Mouse (Mus musculus) myocyte (in vitro differentiated cells): ENCODE data around the gene Pdxk. TPM values are rescaled to one million over a fixed set of nuclear protein-coding genes. Genes with fewer than 3 reads are reported as not detected.
A peak's percentile ranks its signal among the peaks of the same experiment; 100 is the strongest.

Source experiments
- H3K27me3 ChIP-seq: one replicate; pipeline ENCODE4 v1.6.1; 2011; ENCODE audit not compliant: control insufficient read depth, insufficient read depth, insufficient read length
- H3K36me3 ChIP-seq: one replicate; pipeline ENCODE4 v1.6.1; 2011; ENCODE audit not compliant: control insufficient read depth, insufficient read depth
- H3K4me2 ChIP-seq: one replicate; pipeline ENCODE4 v1.6.1; 2011; ENCODE audit warnings: low read depth, control low read depth
- H3K4me3 ChIP-seq: one replicate; pipeline ENCODE4 v1.5.1; 2011; ENCODE audit warnings: mild to moderate bottlenecking, control low read depth, moderate library complexity
- H3K79me2 ChIP-seq: one replicate; pipeline ENCODE4 v1.6.1; 2011; ENCODE audit not compliant: control insufficient read depth, insufficient read depth
- H3ac ChIP-seq: one replicate; pipeline ENCODE4 v1.6.1; 2011; ENCODE audit not compliant: control insufficient read depth, insufficient read length
- CEBPB ChIP-seq: IDR thresholded peaks from 2 replicates; pipeline ENCODE4 v1.6.1; 2011; ENCODE audit warnings: mild to moderate bottlenecking, moderate library complexity; ENCODE audit not compliant: poor library complexity, insufficient read depth, severe bottlenecking
- E2F4 ChIP-seq: IDR thresholded peaks from one replicate; pipeline ENCODE4 v1.6.1; 2011; ENCODE audit warnings: mild to moderate bottlenecking, control low read depth, moderate library complexity; ENCODE audit not compliant: insufficient read depth
- MAX ChIP-seq: IDR thresholded peaks from one replicate; pipeline ENCODE4 v1.6.1; 2011; ENCODE audit warnings: low read depth, mild to moderate bottlenecking, control low read depth
- MYOD1 ChIP-seq, 3 experiments: IDR thresholded peaks; one replicate each; pipeline ENCODE4 v1.6.1; 2011; ENCODE audit warnings: control low read depth in 2 of 3, low read depth in 2 of 3, mild to moderate bottlenecking in 2 of 3, moderate library complexity in 1 of 3; ENCODE audit not compliant: insufficient read length in 2 of 3, control insufficient read depth in 1 of 3
- MYOG ChIP-seq, 3 experiments: IDR thresholded peaks; one replicate each; pipeline ENCODE4 v1.6.1; 2011; ENCODE audit warnings: control low read depth in 2 of 3, low read depth in 2 of 3, mild to moderate bottlenecking in 2 of 3; ENCODE audit not compliant: insufficient read length in 2 of 3, control insufficient read depth in 1 of 3, insufficient read depth in 1 of 3
- POLR2A ChIP-seq: IDR thresholded peaks from one replicate; pipeline ENCODE4 v1.6.1; 2011; ENCODE audit warnings: low read depth, mild to moderate bottlenecking, control low read depth, moderate library complexity; ENCODE audit not compliant: insufficient read length
- POLR2AphosphoS2 ChIP-seq: IDR thresholded peaks from one replicate; pipeline ENCODE4 v1.6.1; 2011; ENCODE audit warnings: low read depth, control low read depth; ENCODE audit not compliant: insufficient read length
- REST ChIP-seq: IDR thresholded peaks from one replicate; pipeline ENCODE4 v1.6.1; 2011; ENCODE audit warnings: mild to moderate bottlenecking, control low read depth, moderate library complexity; ENCODE audit not compliant: insufficient read depth, insufficient read length
- SRF ChIP-seq: IDR thresholded peaks from one replicate; pipeline ENCODE4 v1.6.1; 2011; ENCODE audit warnings: low read depth; ENCODE audit not compliant: control insufficient read depth, insufficient read length
- TCF12 ChIP-seq: IDR thresholded peaks from one replicate; pipeline ENCODE4 v1.6.1; 2011; ENCODE audit warnings: mild to moderate bottlenecking, control low read depth; ENCODE audit not compliant: poor library complexity, insufficient read depth, severe bottlenecking
- TCF3 ChIP-seq: IDR thresholded peaks from one replicate; pipeline ENCODE4 v1.6.1; 2011; ENCODE audit warnings: low read depth, control low read depth; ENCODE audit not compliant: insufficient read length
- USF1 ChIP-seq: IDR thresholded peaks from one replicate; pipeline ENCODE4 v1.6.1; 2011; ENCODE audit warnings: low read depth, mild to moderate bottlenecking, control low read depth, moderate library complexity
- polyA plus RNA-seq: library from polyadenylated mRNA; unstranded; fragments of >200 nt; fragmentation: generic; extraction: Trizol; gene quantifications from one replicate; pipeline ENCODE4 v1.2.1, GENCODE M21; 2012; ENCODE audit warnings: missing spikeins

Pdxk gene
- polyA plus RNA-seq, 1 experiment = 5.7 TPM

DNA sequence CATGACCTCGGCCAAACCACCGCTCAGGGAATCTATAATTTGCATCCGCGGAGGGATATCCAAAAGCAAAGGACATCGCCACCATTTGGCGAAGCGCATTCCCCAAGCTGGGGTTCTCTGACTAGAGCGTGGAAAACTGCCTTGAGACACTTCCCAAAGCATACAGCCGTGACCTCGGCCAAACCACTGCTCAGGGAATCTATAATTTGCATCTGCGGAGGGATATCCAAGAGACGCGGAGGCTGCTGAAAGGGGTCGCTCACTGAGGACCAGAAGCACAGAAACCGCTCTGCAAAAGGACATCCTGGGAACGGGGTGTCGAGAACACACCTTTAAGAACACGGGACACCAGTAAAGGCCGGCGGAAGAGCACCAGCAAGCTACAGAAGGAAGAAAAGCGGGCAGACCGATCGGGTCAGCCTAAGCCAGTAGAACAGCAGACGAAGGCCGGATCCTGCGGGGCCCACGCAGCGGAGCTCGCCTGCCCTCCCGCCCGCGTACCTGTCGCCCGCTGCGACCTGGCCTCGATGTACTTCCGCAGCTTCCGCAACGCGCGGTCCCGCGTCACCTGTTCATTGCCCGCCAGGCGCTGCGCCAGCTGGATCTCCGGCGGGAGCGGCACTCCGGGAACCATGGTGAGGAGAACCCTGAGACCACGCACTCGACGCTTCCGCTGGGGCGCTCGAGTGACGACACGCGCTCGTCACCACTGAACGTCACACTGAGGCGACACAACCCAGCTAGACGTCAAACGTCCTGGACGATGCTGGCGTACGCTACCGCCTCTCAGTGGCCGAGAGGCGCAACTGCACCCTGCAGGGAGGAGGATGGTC lies 52.2 kb downstream of the Pdxk start, which contains the start of gene Rrp1:
TSS of gene Rrp1 (minus strand) at position 725 of the 833 bp plus-strand sequence.
- TF ChIP-seq SRF = peak; percentile 94
- TF ChIP-seq CEBPB = no peak
- no peak for TF ChIP-seq TCF12
- TF ChIP-seq E2F4 = no peak
- peak; percentile 95 for TF ChIP-seq POLR2AphosphoS2
- TF ChIP-seq TCF3 = no peak
- no peak for TF ChIP-seq MAX
- peak; percentile 91 for TF ChIP-seq POLR2A
- peak in 2 of 3 experiments; percentile 49 to 67 for TF ChIP-seq MYOG (IDR thresholded peaks at IDR 0.05; ENCODE audit: control insufficient read depth in 1 of 3, insufficient read depth in 1 of 3, insufficient read length in 2 of 3, low read depth in 2 of 3)
- no peak for TF ChIP-seq USF1
- no peak for TF ChIP-seq REST

DNA sequence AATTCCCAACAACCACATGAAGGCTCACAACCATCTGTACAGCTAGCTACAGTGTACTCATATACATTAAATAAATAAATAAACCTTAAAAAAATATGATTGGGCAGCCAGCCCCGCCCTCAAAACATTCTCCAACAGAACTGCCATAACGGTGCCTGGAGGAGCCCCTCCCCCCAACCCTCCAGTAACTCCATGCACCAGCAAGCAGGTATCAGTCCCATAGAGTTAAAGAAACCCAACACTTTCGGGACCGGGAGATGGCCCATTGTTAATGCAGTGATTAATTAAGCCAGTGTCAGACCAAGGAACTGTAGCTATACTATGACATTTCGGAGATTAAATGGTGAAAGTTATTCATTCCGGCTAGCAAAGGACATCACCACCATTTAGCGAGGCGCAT lies 52.9 kb downstream of the Pdxk start:
- Histone ChIP-seq H3K79me2 (peaks cover 26% of the 10 kb centered on the region), H3K4me3 (peak overlapping the region; percentile 82), H3K27me3 (no peaks in the 10 kb centered on the region), H3ac (peak overlapping the region; percentile 15), H3K4me2 (peak overlapping the region; percentile 98), H3K36me3 (peaks cover 10% of the 10 kb centered on the region)
- TF ChIP-seq TCF12 = no peak
- TF ChIP-seq CEBPB = no peak
- TF ChIP-seq USF1 = no peak
- TF ChIP-seq REST = no peak
- no peak for TF ChIP-seq MYOG (IDR thresholded peaks at IDR 0.05; ENCODE audit: control insufficient read depth in 1 of 3, insufficient read depth in 1 of 3, insufficient read length in 2 of 3, low read depth in 2 of 3)
- TF ChIP-seq TCF3 = no peak
- TF ChIP-seq MAX = no peak
- TF ChIP-seq SRF = no peak
- TF ChIP-seq POLR2A = no peak
- no peak for TF ChIP-seq MYOD1 (IDR thresholded peaks at IDR 0.05; ENCODE audit: control insufficient read depth in 1 of 3, insufficient read length in 2 of 3, low read depth in 2 of 3)
- no peak for TF ChIP-seq POLR2AphosphoS2
- TF ChIP-seq E2F4 = no peak

More for the DNA sequence above, 52.2 kb downstream of the Pdxk start, which contains the start of gene Rrp1:
- Histone ChIP-seq H3K4me3 (peak within 1 kb of the TSS; percentile 82), H3K27me3 (no peaks in the 10 kb centered on the region), H3K4me2 (peak within 1 kb of the TSS; percentile 98), H3ac (peak within 1 kb of the TSS; percentile 15), H3K79me2 (peaks cover 26% of the 10 kb centered on the region), H3K36me3 (peaks cover 8% of the 10 kb centered on the region)

DNA sequence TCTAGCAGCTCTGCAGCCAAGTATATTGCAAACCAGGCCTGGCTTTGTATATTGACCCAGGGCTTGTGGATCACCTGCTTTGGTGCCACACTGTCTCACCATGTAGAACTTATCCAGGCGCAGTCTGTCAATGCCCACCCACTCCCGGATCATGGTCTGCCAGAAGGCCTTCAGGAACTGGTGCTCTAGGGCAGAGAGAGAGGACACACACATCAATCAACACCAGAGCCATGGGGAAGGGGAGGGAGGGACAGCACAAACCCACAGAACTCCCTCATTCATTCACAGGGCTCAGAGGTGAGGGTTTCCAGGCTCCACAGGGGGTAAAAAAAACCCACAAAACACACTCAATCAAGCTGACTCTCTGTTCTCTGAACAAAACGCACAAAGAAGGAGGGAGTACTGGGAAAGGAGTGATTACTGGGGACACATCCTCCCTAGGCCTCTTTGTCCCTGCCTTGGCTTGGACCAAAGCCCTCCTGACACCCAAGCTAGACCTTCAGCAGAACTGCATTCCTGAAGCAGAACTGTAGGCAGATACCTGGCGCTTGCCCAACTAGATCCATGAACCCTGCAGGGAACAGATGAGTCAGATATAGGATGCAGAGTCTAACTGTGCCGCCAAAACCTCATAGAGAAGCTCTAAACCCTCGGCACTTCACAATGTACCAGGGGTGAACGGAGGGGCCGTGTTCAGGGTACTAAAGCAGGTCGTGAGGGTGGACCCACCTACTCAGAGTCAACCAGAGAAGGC lies 55.6 kb downstream of the Pdxk start:
- no peak overlapping the region for H3ac ChIP-seq
- TF ChIP-seq TCF3 = no peak
- no peak for TF ChIP-seq POLR2AphosphoS2
- TF ChIP-seq MYOD1 (IDR thresholded peaks at IDR 0.05; ENCODE audit: control insufficient read depth in 1 of 3, insufficient read length in 2 of 3, low read depth in 2 of 3) = no peak
- no peak for TF ChIP-seq MYOG (IDR thresholded peaks at IDR 0.05; ENCODE audit: control insufficient read depth in 1 of 3, insufficient read depth in 1 of 3, insufficient read length in 2 of 3, low read depth in 2 of 3)
- TF ChIP-seq SRF = no peak
- TF ChIP-seq E2F4 = no peak
- no peak for TF ChIP-seq MAX
- TF ChIP-seq CEBPB = no peak
- no peak for TF ChIP-seq USF1
- no peak for TF ChIP-seq TCF12
- no peak for TF ChIP-seq POLR2A
- TF ChIP-seq REST = no peak
- peaks cover 26% of the 10 kb centered on the region for H3K79me2 ChIP-seq
- H3K36me3 ChIP-seq = peaks cover 26% of the 10 kb centered on the region
- H3K4me3 ChIP-seq = no peak overlapping the region
- H3K27me3 ChIP-seq = no peaks in the 10 kb centered on the region
- H3K4me2 ChIP-seq = no peak overlapping the region

DNA sequence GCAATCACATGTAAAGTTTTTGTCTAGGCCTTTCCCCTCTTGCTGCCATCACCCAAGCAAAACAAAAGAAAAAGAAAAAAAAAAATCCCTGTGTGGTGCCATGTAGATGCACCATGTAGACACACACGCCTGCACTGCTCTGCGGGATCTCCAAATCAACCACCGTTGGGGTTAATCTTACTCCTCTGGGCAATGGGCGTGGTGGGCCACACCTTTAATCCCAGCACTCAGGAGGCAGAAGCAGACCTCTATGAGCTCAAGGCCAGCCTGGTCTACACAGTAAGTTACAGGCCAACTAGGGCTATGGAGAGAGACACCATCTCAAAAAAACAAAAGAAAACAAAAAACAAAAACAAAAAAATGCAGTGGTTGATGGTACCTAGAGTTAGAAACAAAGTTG lies 57.6 kb downstream of the Pdxk start:
- Histone ChIP-seq H3K36me3 (peaks cover 32% of the 10 kb centered on the region), H3K27me3 (no peaks in the 10 kb centered on the region), H3K4me3 (no peak overlapping the region), H3K79me2 (peaks cover 19% of the 10 kb centered on the region), H3ac (no peak overlapping the region), H3K4me2 (no peak overlapping the region)
- TF ChIP-seq MAX (no peak), USF1 (no peak), MYOD1 (IDR thresholded peaks at IDR 0.05; ENCODE audit: control insufficient read depth in 1 of 3, insufficient read length in 2 of 3, low read depth in 2 of 3) (no peak), CEBPB (no peak), POLR2AphosphoS2 (no peak), MYOG (IDR thresholded peaks at IDR 0.05; ENCODE audit: control insufficient read depth in 1 of 3, insufficient read depth in 1 of 3, insufficient read length in 2 of 3, low read depth in 2 of 3) (no peak), TCF3 (no peak), REST (no peak), TCF12 (no peak), POLR2A (no peak)
